Mouse (Mus musculus) lung, adult 2 months (tissue): ENCODE data around the gene Mrln.

Experiments
- CTCF ChIP-seq: fragments of 200-500 bp; IDR thresholded peaks from 2 replicates; pipeline ENCODE4 v1.5.1; 2011; ENCODE audit warnings: mild to moderate bottlenecking, low read length, control low read depth; ENCODE audit not compliant: insufficient read depth
- POLR2A ChIP-seq: fragments of 200-500 bp; IDR thresholded peaks from 2 replicates; pipeline ENCODE4 v1.6.1; 2011; ENCODE audit warnings: low read depth, mild to moderate bottlenecking, control low read depth, low read length, borderline replicate concordance; ENCODE audit errors: extremely low read depth

DNA sequence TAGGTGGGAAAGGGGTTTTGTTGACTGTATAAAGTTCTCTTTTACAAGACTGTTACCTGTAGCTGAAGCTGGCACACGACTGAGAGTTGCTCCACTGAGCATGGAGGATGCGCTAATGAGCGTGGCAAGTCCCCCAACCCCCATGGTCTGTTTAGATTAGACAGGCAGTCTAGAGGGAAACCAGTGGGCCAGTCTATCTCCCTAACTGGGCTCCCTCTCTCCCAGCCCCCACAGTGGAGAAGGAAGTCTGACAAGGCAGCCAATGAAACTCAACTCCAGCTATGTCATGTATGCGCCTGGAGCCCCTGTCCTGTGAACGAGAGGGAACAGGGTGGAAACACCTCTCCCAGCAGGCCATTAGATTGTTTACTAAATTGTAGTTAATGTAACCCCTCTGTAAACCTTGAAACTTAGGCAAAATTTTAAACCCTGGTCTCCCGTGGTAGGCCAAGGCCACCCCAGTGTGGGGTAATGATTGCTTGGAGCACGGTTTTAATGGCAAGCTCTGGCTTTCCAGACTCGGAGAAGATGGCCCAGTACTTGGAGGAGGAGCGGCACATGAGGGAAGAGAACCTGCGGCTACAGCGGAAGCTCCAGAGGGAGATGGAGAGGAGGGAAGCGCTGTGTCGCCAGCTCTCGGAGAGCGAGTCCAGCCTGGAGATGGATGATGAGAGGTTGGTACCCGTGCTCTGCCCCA, 29.8 kb upstream of the Mrln start:
- TF ChIP-seq POLR2A (no peak), CTCF (no peak)
